In the genomic region with DNA sequence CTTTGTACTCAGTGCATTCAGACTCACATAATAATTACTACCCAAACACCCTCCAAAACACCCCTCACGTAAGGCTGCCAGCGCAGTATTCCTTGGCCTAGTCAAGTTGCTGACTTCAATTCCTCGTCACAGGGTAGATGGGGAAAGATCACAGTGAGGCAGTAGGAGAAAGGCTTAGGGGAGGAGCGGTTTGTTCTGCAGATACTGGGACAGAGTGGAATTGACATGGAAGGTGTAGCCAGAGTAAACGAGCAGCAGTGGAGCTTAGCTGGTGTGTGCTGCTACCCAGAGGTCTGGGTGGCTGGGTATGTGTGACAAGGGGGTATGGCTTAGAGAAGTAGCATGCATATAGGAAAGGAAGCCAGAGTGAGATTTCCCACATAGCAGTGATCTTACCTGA, we compare ENCODE assay signal across 28 mouse cellular contexts. TPM values are rescaled to one million over a fixed set of nuclear protein-coding genes. Genes with fewer than 3 reads are reported as not detected.
"Had no signal": no experiment of that assay in that cellular context is flagged by ENCODE, and none has a peak within 500 bp of the region (broad histone marks: within the 10 kb centered on the region; RNA-seq: fewer than 3 reads in every experiment).

No protein-coding gene starts in this region.

- H3K4me2 ChIP-seq: embryonic facial prominence, embryonic 12.5 days; embryonic facial prominence, embryonic 13.5 days; embryonic facial prominence, embryonic 15.5 days; forebrain, embryonic 12.5 days; forebrain, embryonic 13.5 days; forebrain, embryonic 15.5 days had no signal

- H3K27me3 ChIP-seq: embryonic facial prominence, embryonic 12.5 days; embryonic facial prominence, embryonic 13.5 days; embryonic facial prominence, embryonic 15.5 days; forebrain, embryonic 12.5 days; forebrain, embryonic 13.5 days; forebrain, embryonic 15.5 days had no signal

- H3K9me3 ChIP-seq: embryonic facial prominence, embryonic 10.5 days; embryonic facial prominence, embryonic 12.5 days; embryonic facial prominence, embryonic 13.5 days; embryonic facial prominence, embryonic 15.5 days; forebrain, embryonic 10.5 days; forebrain, embryonic 12.5 days; forebrain, embryonic 13.5 days; forebrain, embryonic 15.5 days; heart, embryonic 10.5 days had no signal

- H3K4me1 ChIP-seq: embryonic facial prominence, embryonic 10.5 days; embryonic facial prominence, embryonic 12.5 days; embryonic facial prominence, embryonic 13.5 days; embryonic facial prominence, embryonic 15.5 days; forebrain, embryonic 10.5 days; forebrain, embryonic 12.5 days; forebrain, embryonic 13.5 days; forebrain, embryonic 15.5 days; heart, embryonic 10.5 days had no signal

- DNase-seq: cerebellum, adult 8-10 months; cerebellum, adult 9-10 months; cerebellum, adult 9-11 months; cerebellum, postnatal 10 days; cerebellum, postnatal 14 days; cerebellum, postnatal 25 days; cerebellum, postnatal 36 days; embryo, embryonic 11 days; forebrain, postnatal 0 days; gastrocnemius, adult 2 months; gastrocnemius, postnatal 10 days; gastrocnemius, postnatal 14 days; gastrocnemius, postnatal 25 days; gastrocnemius, postnatal 36 days; heart, adult 18-20 months; heart, adult 2 months had no signal

- H3K9ac ChIP-seq: embryonic facial prominence, embryonic 12.5 days; embryonic facial prominence, embryonic 13.5 days; embryonic facial prominence, embryonic 15.5 days; forebrain, embryonic 12.5 days; forebrain, embryonic 13.5 days; forebrain, embryonic 15.5 days; forebrain, postnatal 0 days had no signal

- ATAC-seq: forebrain, embryonic 13.5 days; forebrain, embryonic 14.5 days; forebrain, embryonic 15.5 days; forebrain, embryonic 16.5 days; forebrain, postnatal 0 days had no signal

- H3K27ac ChIP-seq: embryonic facial prominence, embryonic 10.5 days; embryonic facial prominence, embryonic 12.5 days; embryonic facial prominence, embryonic 13.5 days; embryonic facial prominence, embryonic 15.5 days; forebrain, embryonic 10.5 days; forebrain, embryonic 12.5 days; forebrain, embryonic 13.5 days; forebrain, embryonic 15.5 days; gastrocnemius, adult 2 months; heart, adult 2 months; heart, embryonic 10.5 days had no signal

- H3K4me3 ChIP-seq: embryonic facial prominence, embryonic 10.5 days; embryonic facial prominence, embryonic 12.5 days; embryonic facial prominence, embryonic 13.5 days; embryonic facial prominence, embryonic 15.5 days; erythroblast, embryonic 14.5 days; forebrain, embryonic 10.5 days; forebrain, embryonic 12.5 days; forebrain, embryonic 13.5 days; forebrain, embryonic 15.5 days; gastrocnemius, adult 2 months; heart, adult 2 months; heart, embryonic 10.5 days had no signal

RNA-seq across cellular contexts. Expression of a gene that starts 34.3 kb away (rescaled TPM):
- polyA plus RNA-seq: erythroblast, embryonic 14.5 days had no signal
